Mouse (Mus musculus) heart, adult 11 months (tissue): Measurements from ENCODE around the gene Zfp768.

Source experiments
- DNase-seq: peaks from one replicate; pipeline ENCODE4 v3.0.0; 2022

Gene Zfp768

GRCm38 (mm10) chr7:127296786-127297555 is 48.4 kb downstream of the Zfp768 start:
- no peak for DNase-seq

GRCm38 (mm10) chr7:127296098-127296497 is 49.3 kb downstream of the Zfp768 start, which contains the start of gene Itgal:
Gene Itgal, plus strand, starts transcription at chr7:127296260.
- DNase-seq = peak; percentile 89
